Mouse (Mus musculus) WW6 (cell line): Measurements from ENCODE around the gene Tgif2lx1.
"Not testable (repeated sequence)": the region's sequence is repeated elsewhere in the genome, so short reads cannot be mapped to it uniquely, and the experiment has no call there.

Experiments
- DNase-seq: peaks from one replicate; pipeline ENCODE4 v3.0.0-alpha.2; 2013; ENCODE audit warnings: low read depth, low spot score

Tgif2lx1 gene

GRCm38 (mm10) chrX:118480637-118481036, at the start of gene Tgif2lx1:
Tgif2lx1 (minus strand) TSS chrX:118480737.
- not testable (repeated sequence) for DNase-seq
